In the genomic region with DNA sequence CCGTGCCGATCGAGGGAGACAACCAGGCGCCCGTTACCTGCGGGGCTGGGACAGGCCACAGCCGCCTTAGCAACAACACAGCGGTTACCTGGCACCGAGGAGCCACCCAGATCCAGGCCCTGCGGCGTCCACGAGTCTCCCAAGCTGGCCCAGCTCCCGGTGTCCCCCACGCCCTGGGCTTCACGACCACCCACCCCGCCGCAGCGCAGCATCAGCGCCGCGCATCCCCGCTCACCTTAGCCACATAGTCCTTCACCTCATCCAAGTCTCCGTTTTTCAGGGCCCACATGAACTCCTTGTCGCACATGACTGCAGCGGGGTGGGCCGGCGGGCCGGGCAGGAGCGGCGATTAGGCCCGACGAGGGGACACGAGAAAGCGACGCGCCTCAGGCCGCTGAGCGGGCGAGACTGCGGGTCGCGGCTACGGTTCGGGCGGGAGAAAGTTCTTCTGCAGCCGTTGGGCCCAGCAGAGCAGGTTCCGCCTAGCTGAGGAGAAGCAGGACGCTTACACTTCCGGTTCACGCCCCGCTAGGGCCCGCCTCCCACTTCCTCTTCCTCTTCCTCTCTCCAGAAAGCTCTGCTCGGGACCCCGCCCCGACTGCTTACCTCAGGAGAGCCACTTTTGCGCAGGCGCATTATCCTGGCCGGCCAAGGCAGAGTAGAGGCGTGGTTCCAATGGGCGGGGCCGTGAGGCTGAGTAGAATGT, we compare ENCODE assay signal across 8 mouse cellular contexts. TPM values are rescaled to one million over a fixed set of nuclear protein-coding genes. Genes with fewer than 3 reads are reported as not detected.
DNase-seq lines count a peak whose midpoint lies in the region; ATAC-seq and TF ChIP-seq lines count a peak whose summit lies in the region.

A gene (minus strand): TSS at position 585 of the 706 bp plus-strand sequence.

- peaks cover 8% of the 10 kb centered on the region for H3K4me1 ChIP-seq in heart, embryonic 12.5 days (replicated peaks)
- no peaks in the 10 kb centered on the region for H3K4me1 ChIP-seq in kidney, postnatal 0 days (replicated peaks; ENCODE audit: insufficient read depth, low read length)
- H3K4me1 ChIP-seq in liver, embryonic 11.5 days (replicated peaks; ENCODE audit: control insufficient read depth, insufficient read depth, low read length) = peaks cover 11% of the 10 kb centered on the region
- 0 out of 2 replicates have a peak, but pooled peaks cover 3% of the 10 kb centered on the region for H3K4me1 ChIP-seq in stomach, embryonic 14.5 days (ENCODE audit: control insufficient read depth, insufficient read depth, low read length)

- peak; percentile 99 for ATAC-seq in erythroid progenitor cell, adult 5-6 weeks (replicated peaks; ENCODE audit: low FRiP score, poor library complexity, severe bottlenecking)
- peak; percentile 100 for ATAC-seq in heart, embryonic 12.5 days (ENCODE audit: insufficient number of reproducible peaks, low FRiP score)
- peak; percentile 99 for ATAC-seq in kidney, postnatal 0 days (replicated peaks; ENCODE audit: low FRiP score, low read depth)
- peak; percentile 99 for ATAC-seq in liver, embryonic 11.5 days (replicated peaks; ENCODE audit: low FRiP score)
- peak; percentile 100 for ATAC-seq in stomach, embryonic 14.5 days (ENCODE audit: insufficient number of reproducible peaks, insufficient read depth, low FRiP score, low read depth)

- peak; percentile 97 for DNase-seq in CD4-positive helper T cell, adult 2 months (ENCODE audit: low read depth, low spot score)
- DNase-seq in brain, embryonic 18.5 days (ENCODE audit: low read depth, low spot score) = peak; percentile 93
- peak; percentile 99 for DNase-seq in kidney, postnatal 0 days (ENCODE audit: low spot score)
- DNase-seq in liver, embryonic 11.5 days (ENCODE audit: low spot score) = peak; percentile 97
- peak; percentile 96 for DNase-seq in naive thymus-derived CD4-positive, alpha-beta T cell, adult 2 months (ENCODE audit: low read depth)

- no peak for TF ChIP-seq CTCF in kidney, postnatal 0 days (IDR thresholded peaks at IDR 0.05; ENCODE audit: low read depth)

- H3K27me3 ChIP-seq in heart, embryonic 12.5 days (replicated peaks) = no peaks in the 10 kb centered on the region
- H3K27me3 ChIP-seq in kidney, postnatal 0 days (ENCODE audit: insufficient read depth, low read length) = no peaks in the 10 kb centered on the region
- no peaks in the 10 kb centered on the region for H3K27me3 ChIP-seq in liver, embryonic 11.5 days (replicated peaks; ENCODE audit: control insufficient read depth, insufficient read depth, low read length)
- no peaks in the 10 kb centered on the region for H3K27me3 ChIP-seq in stomach, embryonic 14.5 days (ENCODE audit: control insufficient read depth, insufficient read depth, low read length)

- H3K9ac ChIP-seq in heart, embryonic 12.5 days = peak within 1 kb of the TSS; percentile 86
- peak within 1 kb of the TSS; percentile 96 for H3K9ac ChIP-seq in kidney, postnatal 0 days (ENCODE audit: low read depth, low read length)
- H3K9ac ChIP-seq in liver, embryonic 11.5 days (ENCODE audit: low read depth, low read length) = peak within 1 kb of the TSS; percentile 99
- peak within 1 kb of the TSS; percentile 95 for H3K9ac ChIP-seq in stomach, embryonic 14.5 days (replicated peaks; ENCODE audit: low read depth, low read length)

- peak within 1 kb of the TSS; percentile 89 for H3K4me2 ChIP-seq in heart, embryonic 12.5 days
- peak within 1 kb of the TSS; percentile 79 for H3K4me2 ChIP-seq in kidney, postnatal 0 days (ENCODE audit: low read length)
- H3K4me2 ChIP-seq in liver, embryonic 11.5 days = peak within 1 kb of the TSS; percentile 81
- peak within 1 kb of the TSS; percentile 76 for H3K4me2 ChIP-seq in stomach, embryonic 14.5 days (replicated peaks; ENCODE audit: low read depth, low read length)

- peak within 1 kb of the TSS; percentile 68 for H3K4me3 ChIP-seq in heart, embryonic 12.5 days
- H3K4me3 ChIP-seq in kidney, postnatal 0 days (replicated peaks; ENCODE audit: low read depth, low read length) = peak within 1 kb of the TSS; percentile 98
- peak within 1 kb of the TSS; percentile 99 for H3K4me3 ChIP-seq in liver, embryonic 11.5 days (ENCODE audit: low read depth, low read length)
- peak within 1 kb of the TSS; percentile 100 for H3K4me3 ChIP-seq in stomach, embryonic 14.5 days (ENCODE audit: low read depth, low read length)

- WGBS in heart, embryonic 12.5 days = under 1% methylated on average over 61 of the region's 61 CpGs
- under 1% methylated on average over 61 of the region's 61 CpGs for WGBS in kidney, postnatal 0 days
- whole genome bisulfite sequencing in liver, embryonic 11.5 days = under 1% methylated on average over 61 of the region's 61 CpGs
- WGBS in stomach, embryonic 14.5 days = under 1% methylated on average over 57 of the region's 61 CpGs

- no peaks in the 10 kb centered on the region for H3K36me3 ChIP-seq in heart, embryonic 12.5 days
- H3K36me3 ChIP-seq in kidney, postnatal 0 days (ENCODE audit: insufficient read depth, low read length) = no peaks in the 10 kb centered on the region
- no peaks in the 10 kb centered on the region for H3K36me3 ChIP-seq in liver, embryonic 11.5 days (ENCODE audit: control insufficient read depth, insufficient read depth, low read length)
- H3K36me3 ChIP-seq in stomach, embryonic 14.5 days (ENCODE audit: control insufficient read depth, insufficient read depth, low read length) = no peaks in the 10 kb centered on the region

- no peaks in the 10 kb centered on the region for H3K9me3 ChIP-seq in heart, embryonic 12.5 days (replicated peaks)
- no peaks in the 10 kb centered on the region for H3K9me3 ChIP-seq in kidney, postnatal 0 days (replicated peaks; ENCODE audit: low read length)
- no peaks in the 10 kb centered on the region for H3K9me3 ChIP-seq in liver, embryonic 11.5 days (ENCODE audit: control insufficient read depth, low read length)
- H3K9me3 ChIP-seq in stomach, embryonic 14.5 days (ENCODE audit: control insufficient read depth, low read depth, low read length) = no peaks in the 10 kb centered on the region

- peak within 1 kb of the TSS; percentile 43 for H3K27ac ChIP-seq in heart, embryonic 12.5 days (ENCODE audit: poor library complexity, severe bottlenecking)
- H3K27ac ChIP-seq in kidney, postnatal 0 days = peak within 1 kb of the TSS; percentile 83
- peak within 1 kb of the TSS; percentile 73 for H3K27ac ChIP-seq in liver, embryonic 11.5 days (ENCODE audit: low read depth, low read length)
- H3K27ac ChIP-seq in stomach, embryonic 14.5 days (ENCODE audit: low read length) = peak within 1 kb of the TSS; percentile 85

RNA-seq across cellular contexts. Expression of the gene that starts here (rescaled TPM):
- 46.9 and 67.1 TPM in 2 replicates for total RNA-seq in erythroid progenitor cell, adult 5-6 weeks (2015; ENCODE audit: low replicate concordance)
- 42.1 and 47.2 TPM in 2 replicates for total RNA-seq in erythroid progenitor cell, adult 5-6 weeks (2017; ENCODE audit: low replicate concordance)
- polyA plus RNA-seq in heart, embryonic 12.5 days (2016; fragmentation: Nextera tagmentation; extraction: Ambion mirVana) = 105 and 107 TPM in 2 replicates
- 81.3 and 98.3 TPM in 2 replicates for polyA plus RNA-seq in kidney, postnatal 0 days (2015; fragmentation: Nextera tagmentation; extraction: Ambion mirVana)
- polyA plus RNA-seq in liver, embryonic 11.5 days (2014; fragmentation: Nextera tagmentation; extraction: Ambion mirVana) = 115 and 127 TPM in 2 replicates
- polyA plus RNA-seq in stomach, embryonic 14.5 days (2014; fragmentation: Nextera tagmentation; extraction: Ambion mirVana) = 143 and 151 TPM in 2 replicates

Comparison
In these comparisons a context has a peak if more than half of its experiments do, and no peak if none do; other contexts are left out.
1. Peak in every context shown above with its lines: DNase-seq, ATAC-seq, H3K4me3 ChIP-seq and H3K27ac ChIP-seq.